Mouse (Mus musculus): Measurements from ENCODE around the gene Topors. TPM values are rescaled to one million over a fixed set of nuclear protein-coding genes. Genes with fewer than 3 reads are reported as not detected.

The Topors gene
- total RNA-seq, 2 experiments from 2014 or later = 15.7 to 18.1 TPM

DNA sequence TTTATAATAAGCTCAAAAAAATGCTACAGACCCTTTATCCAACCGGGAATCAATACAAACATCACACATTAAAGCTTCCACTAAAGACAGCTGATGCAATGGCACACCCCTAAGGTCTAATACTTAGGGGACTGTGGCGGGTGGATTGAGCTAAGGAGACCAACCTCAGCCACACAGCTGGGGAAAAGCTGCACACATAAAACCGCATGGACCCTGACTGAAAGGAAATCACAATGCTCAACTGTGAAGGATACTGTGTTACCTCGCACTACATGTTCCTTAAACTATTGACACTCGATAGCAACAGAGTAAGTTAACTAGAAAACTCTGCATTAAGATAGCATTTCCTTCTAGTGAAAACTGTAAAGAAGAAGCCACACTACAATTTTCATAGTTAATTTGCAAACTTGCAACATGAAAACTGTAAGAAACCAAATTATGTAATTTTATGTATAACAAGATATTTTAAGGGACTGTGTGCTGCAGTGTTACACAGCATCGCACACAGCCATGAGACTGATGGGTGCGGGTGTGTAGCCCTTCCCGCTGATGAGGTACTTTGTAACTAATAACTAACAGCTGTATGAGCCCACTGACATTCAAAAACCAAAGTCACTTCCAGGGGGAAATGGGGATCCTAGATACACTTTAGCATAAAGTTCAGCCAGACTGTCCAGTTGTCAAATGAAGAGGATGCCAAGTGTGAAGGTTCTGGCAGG, 15.1 kb downstream of the Topors start:
- intact Hi-C loops (cut with DNase I) = no loop called here
- no peak for DNase-seq

DNA sequence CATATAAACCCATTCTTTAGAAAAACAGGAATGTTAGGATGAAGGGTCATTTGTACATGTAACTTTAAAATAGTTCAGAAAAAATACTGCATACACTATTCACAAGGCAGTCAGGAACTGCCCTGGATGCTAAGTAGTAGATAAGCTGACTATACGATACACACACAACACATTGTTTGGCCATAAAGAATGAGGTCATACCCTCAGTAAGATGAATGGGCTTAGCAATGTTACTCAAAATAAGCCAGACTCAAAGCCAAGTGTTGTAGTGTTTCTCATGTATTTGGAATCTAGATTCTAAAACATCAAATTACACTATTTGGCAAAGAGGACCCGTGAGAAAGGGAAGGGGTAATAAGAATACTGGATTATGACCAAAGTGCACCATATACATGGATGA, 15.9 kb downstream of the Topors start:
- DNase-seq = no peak
- intact Hi-C loops (cut with DNase I) = no loop called here

DNA sequence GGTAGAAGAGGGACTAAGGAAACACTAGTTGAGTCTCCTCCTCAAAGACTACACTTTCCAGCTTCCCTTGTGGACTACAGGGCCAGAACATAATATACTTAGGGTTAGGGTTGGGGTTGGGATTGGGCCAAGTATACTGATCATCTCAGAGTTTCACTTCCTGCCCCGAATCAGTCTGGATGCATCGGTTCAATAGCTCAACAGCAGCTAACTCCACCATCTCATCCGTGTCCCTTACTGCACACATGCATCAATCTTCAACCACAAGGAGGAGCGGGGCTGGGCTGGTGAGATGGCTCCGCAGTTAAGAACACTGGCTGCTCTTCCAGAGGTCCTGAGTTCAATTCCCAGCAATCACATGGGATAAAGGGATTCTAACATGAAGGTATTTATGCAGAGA, 18.7 kb downstream of the Topors start:
- DNase-seq = no peak
- intact Hi-C loops (cut with DNase I) = no loop called here

DNA sequence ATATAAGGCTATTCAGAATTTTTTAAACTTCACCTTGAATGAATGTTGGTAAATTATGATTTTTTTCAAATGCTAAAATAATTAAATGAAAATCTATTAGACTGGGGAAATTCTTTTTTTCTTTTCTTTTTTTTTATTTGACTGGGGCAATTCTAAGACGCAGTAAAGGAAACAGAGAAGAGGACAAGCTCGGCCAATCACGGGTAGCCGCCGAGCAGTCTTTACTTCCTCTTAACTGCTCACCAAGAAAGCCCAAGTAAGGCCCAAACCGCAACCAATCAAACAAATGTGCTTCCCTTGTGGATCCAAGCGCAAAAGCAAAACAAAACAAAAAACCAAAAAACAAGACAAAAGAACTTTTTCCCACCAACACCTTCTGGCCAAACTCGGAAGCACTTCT, 25.6 kb downstream of the Topors start:
- intact Hi-C loops (cut with DNase I) = no loop called here
- no peak for DNase-seq

DNA sequence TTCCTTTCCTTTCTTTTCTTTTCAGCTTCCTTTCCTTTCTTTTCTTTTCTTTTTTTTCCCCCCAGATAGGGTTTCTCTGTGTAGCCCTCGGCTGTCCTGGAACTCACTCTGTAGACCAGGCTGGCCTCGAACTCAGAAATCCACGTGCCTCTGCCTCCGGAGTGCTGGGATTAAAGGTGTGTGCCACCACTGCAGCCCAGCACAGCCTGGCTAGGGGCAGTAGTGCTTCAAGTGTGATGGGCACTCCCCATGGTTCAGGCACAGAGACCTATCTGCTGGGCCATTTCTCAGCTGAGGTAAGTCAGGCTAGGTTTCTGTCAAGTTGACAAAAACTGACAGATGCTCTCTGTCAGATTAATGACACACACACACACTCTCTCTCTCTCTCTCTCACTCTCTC, 26.6 kb downstream of the Topors start:
- no peak for DNase-seq
- intact Hi-C loops (cut with DNase I) = no loop called here

DNA sequence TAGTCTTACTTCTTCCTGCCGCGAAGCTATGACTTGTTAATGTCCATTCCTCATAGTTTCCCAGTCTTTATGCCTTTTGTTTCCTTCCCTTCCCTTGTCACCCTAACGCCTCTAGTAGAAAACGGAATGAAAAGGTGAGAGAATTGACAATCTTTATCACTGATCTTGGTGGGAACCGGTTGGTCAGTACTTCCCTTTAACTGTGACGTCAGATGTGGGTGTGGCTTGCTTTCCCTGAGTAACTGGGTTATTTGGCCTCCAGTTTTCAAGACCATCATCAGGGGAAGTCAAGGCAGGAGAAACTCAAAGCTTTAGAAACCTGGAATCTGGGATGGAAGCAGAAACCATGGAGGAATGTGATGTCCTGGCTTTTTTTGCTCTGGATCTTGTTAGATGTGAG, 27.7 kb downstream of the Topors start:
- intact Hi-C loops (cut with DNase I) = no loop called here
- no peak for DNase-seq

DNA sequence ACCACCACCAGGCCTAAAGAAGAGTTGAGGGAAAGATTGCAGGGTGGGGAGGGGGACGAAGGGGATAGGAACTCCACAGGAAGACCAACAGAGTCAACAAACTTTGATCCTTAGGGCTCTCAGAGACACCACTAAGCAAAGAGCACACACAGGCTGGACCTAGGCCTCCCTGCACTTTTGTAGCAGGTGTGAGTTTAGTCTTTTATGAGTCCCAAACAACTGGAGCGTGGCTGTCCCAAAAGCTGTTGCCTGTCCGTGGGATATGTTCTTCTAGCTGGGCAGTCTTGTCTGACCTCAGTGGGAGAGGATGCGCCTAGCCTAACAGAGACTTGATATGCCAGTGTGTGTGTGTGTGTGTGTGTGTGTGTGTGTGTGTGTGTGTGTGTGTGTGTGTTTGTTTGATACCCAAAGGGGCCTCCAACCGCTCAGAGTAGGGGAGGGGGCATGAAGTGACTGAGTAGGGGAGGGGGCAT, 29.3 kb downstream of the Topors start:
- peak in 1 of 2 experiments; percentile 17 for DNase-seq
- intact Hi-C loops (cut with DNase I) = no loop called here

DNA sequence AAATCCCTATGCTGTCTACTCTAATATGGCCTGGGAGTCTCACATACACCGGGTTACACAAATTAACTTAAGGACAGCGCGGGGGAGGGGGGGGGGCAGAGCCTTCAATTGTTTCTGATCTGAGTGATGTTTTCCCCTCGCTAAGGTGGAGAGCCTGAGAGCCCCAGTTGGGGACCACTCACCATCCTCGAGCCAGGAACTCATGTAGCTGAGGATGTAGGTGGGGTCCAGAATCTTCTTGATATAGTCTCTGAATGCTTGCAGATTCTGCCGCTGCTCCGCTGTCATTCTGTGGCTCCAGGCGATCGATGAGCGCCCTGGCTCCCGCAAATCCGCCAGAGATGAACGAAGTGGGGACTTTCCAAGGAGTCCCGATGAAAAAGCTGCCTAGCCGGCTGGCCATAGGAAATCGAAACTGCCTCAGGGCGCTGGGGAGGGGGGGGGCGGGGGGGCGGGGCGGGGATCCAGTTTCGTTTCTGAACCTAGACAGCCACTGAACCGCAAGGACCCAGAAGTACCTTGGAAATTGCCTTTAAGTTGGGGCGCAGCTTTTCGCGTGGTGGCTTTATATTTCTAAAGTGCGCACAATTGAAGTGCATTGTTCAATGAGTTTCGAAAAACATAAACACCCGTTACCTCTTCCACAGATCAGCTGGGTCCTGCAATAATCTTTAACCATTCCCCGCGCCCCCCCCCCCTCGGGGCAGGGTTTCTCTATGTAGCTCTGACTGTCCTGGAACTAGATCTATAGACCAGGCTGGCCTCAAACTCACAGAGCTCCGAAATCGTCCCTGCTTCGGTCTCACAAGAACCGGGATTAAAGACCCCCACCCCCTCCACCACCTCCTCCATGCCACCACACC, 30.0 kb downstream of the Topors start, which contains the start of gene Ddx58:
Ddx58 (minus strand) TSS at position 420 of the 863 bp plus-strand sequence.
- intact Hi-C loops (cut with DNase I) = loop anchor here (1.0 kb wide), 1 partner anchor 30 kb away; the partner anchor contains the start of genes Smim27 and Topors
- peak; percentile 39 to 58 for DNase-seq

DNA sequence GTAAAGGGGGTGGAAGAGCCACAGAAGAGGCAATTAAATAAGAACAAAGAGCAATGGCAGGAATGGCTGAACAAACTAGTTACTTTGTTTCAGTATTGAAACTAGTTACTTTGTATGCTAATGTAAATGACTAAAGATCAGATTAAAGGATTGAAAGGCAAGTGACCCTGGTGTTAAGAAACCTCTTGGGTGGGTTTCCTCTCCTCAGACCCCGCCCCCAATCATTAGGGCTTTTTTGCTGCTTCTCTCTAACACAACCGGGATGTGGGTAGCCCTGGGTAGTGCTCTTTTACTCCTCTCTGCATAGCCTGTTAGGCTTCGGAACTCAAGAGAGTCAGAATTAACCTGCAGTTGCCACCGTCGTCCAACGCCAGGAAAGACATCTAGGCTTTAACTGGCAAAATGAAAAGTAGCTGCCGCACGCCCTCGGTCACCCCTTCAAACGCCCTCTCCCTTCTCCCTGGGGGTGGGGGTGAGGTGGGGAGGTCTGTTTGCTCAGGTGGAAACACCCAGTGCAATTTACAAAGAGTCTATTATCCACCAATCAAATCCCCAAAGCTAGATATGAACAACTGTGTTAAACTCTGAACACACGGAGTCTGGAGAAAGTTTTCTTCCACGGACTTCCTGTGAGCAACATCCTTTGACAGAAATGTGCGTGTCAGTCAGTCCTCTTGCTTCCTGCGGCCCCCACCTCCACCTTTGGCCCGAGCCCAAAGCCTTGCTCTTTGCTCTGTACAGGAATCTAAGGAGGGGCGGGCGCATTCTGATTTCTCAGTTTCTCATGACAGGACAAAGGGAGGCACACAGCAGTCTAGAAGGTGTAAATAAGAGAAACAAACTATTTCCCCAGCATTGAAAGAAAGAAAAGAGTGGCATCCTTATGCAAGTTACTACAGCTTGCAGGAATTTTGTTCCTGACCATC, 30.9 kb downstream of the Topors start:
- DNase-seq = peak; percentile 68
- intact Hi-C loops (cut with DNase I) = loop anchor here (1.0 kb wide), 1 partner anchor 31 kb away; the partner anchor contains the start of genes Smim27 and Topors

DNA sequence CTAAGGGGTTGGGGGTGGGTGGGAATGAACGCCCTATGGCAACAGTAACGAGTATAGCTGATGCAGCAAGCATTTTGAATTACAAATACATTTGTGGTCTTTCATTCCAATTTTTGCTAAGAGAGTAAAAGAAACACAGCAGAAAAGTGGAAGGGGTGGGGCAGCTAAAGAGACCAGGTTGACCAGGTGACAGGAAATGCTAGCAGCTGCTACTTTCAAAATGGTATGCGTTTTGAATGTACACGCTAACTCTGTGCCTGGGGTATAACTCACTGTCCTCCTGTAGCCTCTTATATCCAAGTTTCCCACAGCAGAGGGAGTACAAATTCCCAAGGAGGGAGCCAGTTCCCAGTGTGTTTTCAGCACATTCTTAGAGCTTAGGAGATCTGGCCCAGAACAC, 32.8 kb downstream of the Topors start:
- DNase-seq = no peak
- intact Hi-C loops (cut with DNase I) = no loop called here

DNA sequence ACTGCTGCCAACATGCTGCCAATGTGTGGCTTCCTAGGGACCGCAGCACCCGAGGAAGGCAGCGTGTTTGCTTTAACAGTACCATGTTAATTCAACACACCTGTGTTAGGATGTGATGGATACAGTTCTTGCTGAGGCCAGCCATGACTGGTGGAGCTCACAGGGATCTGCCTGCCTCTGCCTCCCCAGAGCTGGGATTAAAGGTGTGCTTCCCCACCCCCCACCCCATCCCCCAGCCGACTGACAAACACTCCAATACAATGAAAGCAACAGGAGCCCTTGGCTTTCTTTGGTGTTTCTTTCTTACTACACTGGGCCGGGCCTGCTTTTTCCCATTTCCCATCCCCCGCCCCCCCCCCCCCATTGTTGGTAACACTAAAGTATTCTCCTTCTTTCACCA, 35.4 kb downstream of the Topors start:
- intact Hi-C loops (cut with DNase I) = no loop called here
- DNase-seq = no peak

DNA sequence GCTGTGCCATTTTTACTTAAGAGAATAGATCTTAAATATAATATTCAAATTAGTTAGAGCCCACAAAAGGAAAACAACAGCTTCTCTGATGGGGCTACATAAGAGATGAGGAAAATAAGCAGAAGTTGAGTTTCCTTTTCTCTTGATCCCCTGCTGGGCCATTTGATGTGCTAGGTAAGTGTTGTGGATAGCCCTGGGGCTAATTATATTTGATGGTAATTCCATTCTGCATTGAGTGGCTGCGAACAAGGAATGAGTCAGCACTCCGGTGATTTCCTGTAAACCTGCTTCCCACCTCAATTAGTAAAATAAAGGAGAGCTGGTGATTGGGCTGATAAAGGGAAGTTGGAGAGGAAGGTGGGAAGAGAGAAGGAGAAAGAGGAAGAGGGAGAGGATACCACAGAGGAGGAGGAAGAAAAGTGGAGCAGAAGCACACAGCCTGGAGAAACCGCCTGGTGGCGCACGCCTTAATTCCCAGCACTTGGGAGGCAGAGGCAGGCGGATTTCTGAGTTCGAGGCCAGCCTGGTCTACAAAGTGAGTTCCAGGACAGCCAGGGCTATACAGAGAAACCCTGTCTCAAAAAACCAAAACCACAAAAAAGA, 36.5 kb downstream of the Topors start:
- DNase-seq = no peak
- intact Hi-C loops (cut with DNase I) = no loop called here

DNA sequence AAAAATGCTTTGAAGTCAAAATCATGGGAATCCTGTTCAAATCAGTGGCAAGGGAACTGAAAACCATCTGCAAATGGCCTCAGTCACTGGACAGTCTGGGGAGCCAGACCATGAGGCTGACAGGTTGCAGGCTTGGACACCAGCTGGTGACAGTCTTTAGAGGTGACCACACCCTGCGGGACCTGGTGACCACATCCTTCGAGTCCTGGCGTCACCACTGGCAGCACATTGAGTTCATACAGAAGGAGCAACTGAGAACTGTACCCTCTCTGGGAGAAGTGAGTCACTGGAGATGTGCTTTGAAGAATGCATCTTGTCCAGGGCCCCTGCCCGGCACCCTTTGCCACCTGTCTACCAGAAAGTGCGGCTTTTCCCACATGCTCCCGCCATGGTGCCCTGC, 39.9 kb downstream of the Topors start:
- intact Hi-C loops (cut with DNase I) = no loop called here
- peak in 1 of 2 experiments; percentile 11 for DNase-seq

DNA sequence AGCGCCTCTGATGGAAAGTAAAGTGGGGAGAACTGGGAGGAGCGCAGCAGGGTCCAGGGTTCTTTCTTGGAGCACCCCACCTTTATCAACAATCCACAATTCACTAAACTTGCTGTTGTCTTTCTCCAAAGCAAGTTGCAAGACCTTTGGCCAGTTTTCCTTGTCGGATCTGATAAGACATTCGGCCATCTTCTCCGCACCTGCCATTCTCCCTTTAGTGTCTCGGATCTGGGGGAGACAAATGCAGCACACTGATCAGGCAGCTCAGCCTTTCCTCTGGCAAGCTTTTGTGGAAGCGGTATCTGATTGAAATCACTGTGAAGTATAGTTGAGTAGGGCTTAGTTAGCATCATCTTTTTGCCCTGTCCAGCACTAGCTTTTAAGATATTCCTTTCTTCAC, 41.8 kb downstream of the Topors start:
- DNase-seq = no peak
- intact Hi-C loops (cut with DNase I) = no loop called here

DNA sequence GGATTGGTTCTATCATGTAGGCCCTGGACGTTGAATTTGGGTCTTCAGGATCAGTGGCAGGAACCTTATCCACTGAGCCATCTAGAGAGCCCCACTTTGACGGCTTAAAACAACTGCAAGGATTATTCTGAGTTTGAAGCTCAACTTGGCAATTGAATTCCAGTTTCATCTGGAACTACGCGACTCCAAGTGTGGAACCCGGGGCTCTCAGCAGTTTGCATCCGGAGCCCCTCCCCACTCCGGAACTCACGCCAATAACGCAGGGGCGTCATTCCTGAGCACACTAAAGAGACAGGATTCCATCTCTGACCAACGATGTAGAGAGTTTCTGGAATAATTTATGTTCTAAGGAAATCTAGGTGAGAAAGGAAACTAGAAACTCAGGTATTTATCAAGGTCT, 42.5 kb downstream of the Topors start:
- DNase-seq = no peak
- intact Hi-C loops (cut with DNase I) = no loop called here

DNA sequence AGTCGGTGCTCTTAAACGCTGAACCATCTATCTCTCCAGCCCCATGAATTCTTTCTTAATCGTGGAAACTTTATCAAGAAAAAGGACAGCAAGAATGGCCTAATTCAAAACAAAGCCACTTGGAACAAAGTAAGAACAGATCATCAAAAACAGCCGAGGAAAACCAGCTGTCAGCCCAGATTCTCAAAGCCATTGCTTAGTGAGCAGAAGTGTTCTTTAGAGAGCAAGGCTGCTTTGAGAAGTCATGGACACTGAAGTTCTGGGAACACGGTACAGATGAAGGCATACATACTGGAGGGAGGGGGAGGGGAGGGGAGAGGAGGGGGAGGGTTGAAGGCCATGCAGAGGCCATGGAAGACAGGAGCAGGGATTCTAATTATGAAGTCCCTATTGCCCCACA, 43.6 kb downstream of the Topors start:
- intact Hi-C loops (cut with DNase I) = no loop called here
- DNase-seq = no peak

DNA sequence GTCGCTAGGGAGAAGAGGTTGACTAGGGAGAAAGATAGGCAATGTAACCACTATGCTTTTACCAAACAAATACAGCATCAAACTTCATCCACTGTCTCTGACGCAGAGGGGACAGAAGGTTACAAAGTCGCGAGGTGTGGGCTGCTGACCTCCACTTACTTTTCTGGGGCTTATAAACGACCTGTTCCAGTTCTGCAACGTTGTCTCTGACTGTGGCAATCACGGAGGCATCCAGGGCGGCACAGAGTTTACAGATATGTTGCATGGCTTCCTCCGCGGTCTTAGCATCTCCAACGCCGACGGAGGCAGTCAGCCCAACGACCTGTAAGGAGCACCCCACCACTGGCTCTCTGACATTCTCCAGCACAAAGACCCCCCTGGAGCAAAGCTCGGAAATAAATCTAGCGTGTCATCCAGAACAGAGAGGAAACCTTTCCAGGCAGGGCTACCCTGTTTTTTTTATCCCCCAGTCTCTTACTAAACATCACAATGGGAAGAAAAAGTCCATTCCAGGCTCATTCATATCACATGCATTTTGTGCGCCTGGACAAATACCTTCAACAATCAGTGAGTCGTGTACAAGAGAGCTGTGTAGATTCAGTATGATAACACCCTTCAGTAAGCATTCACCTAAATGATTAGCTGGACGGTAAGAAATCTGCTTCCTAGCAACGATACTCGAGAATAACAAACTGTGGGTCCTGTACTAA, 47.6 kb downstream of the Topors start:
- intact Hi-C loops (cut with DNase I) = no loop called here
- no peak for DNase-seq

DNA sequence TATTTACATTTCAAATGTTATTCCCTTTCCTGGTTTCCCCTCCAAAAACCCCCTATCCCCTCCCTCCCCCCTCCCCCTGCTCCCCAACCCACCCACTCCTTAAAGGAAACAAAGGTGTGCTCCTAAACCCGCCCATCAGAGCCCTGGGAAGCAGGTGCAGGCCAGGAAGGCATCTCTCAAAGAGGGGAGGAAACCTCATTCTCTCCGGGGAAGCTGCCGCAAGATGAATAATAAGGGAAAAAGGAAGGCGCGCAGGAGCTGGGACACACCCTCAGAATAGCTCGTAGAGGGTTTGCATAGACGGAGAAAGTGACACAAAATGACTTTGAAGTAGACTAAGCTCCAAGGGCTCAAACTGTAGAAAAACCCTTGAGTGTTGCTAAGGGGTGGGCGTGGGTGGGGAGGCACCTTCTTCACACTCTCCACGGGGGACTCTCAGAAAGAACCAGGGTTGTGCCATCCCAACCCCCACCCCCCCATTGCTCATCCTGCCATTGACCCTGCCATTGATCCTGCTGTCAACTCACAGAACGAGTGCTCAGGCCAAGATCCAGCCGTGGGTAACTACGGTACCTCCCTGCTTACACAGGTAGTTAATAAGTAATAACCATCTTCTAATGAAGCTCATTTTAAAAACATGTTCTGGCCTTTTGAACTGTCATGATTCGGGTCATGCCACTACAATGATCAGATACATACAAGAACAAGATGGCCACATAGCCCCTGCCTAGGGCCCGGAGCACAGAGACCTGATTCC, 48.5 kb downstream of the Topors start:
- no peak for DNase-seq
- intact Hi-C loops (cut with DNase I) = no loop called here

DNA sequence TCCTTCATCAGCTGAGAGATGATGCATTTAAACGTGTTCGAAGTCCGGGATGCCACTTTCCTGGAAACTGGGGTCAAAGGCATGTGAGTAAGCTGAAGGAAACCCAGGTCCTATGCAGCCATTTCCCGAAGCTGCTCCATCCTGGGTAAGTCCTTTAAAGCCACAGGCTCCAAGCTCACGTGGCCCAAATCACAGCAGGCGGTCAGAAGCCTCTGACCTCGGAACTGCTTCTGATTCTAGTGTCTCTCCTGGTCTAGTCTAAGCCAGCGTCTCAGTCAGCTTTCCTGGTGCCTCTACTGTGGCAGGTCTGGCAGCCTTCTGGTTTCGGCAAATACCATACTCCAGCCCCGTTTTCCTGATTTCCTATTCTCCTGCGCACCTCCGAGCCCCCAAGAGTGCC, 49.2 kb downstream of the Topors start:
- no peak for DNase-seq
- intact Hi-C loops (cut with DNase I) = no loop called here
